Mouse (Mus musculus): ENCODE results near the gene Casc3.

Gene Casc3

DNA sequence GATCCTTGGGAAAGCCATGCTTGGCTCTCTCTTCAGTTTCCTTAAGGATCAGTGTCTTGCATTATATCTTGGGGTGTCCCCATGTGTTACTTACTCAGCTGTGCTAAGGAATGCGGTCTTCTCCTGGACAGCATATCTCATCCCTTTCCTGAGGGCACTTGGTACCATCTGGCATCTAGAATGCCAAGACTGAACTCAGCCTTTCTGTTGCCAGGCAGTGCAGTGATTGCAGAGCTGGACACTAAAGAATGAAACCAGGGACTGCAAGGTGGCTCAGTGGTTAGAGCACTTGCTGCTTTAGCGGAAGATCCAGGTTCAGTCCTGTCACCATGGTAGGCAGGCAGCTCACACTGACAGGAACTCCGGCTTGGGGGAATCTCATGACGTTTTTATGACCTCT is 25.2 kb downstream of the Casc3 start:
- in situ Hi-C loops (cut with MboI, MseI), result loop anchor here (10.0 kb wide), 1 partner anchor 175 kb away; no protein-coding TSS in a partner anchor

DNA sequence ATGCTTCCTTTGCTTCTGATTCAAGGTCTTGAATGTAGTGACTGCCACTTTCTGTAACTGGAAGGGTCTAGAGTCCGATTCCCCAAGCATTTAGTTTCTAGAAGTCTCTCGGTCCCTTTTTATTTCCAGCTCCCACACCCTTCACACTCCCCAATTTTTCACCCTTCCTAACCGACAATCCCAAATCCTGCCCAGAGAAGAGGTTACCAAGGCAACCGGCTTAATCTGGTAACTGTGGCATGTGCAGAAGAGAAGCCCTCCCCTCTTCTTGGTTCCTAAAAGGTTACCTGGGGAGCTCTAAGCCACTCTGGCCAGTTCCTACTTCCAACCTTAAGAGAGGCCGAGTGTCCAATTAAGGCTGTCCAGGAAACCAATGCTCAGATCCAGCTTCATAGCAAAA is 30.6 kb downstream of the Casc3 start:
- in situ Hi-C loops (cut with MboI, MseI), result no loop called here

DNA sequence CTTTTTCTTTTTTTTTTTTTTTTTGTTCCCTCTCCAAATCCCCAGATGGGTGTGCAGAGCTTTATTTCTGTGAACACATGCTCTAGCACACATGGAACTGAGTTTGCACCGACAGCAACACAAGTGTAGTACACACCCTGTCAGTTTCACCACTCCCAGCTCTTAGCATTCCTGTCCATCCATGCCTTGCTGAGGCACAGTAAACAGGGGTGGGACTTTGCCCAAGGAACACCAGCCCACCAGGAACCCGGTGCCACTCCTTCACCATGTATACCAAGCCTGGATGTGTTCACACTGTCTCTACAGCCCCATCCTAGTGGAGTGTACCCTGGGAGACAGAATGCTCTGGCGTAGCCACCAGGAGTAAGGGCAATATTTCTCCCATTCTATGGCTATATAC is 31.0 kb downstream of the Casc3 start:
- in situ Hi-C loops (cut with MboI, MseI), result no loop called here

DNA sequence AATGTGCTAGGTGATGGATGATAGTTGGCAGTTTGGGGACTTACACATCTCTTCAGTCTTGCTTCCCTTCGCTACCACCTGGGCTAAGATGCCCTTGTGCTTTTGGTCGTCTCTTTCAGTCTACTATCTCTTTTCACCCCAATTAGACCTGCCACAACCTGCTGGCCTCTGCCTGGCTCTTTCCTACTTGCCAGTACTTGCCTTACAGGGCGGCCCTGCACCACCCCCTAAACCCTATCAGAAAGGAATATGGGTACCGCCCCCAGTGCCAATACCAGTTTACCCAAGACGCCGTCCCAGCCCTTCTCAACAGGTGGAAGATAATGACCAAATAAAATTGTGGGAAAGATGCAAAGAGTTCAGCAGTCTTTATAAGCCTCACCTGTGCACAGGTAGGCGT is 31.4 kb downstream of the Casc3 start:
- in situ Hi-C loops (cut with MboI, MseI), result no loop called here

DNA sequence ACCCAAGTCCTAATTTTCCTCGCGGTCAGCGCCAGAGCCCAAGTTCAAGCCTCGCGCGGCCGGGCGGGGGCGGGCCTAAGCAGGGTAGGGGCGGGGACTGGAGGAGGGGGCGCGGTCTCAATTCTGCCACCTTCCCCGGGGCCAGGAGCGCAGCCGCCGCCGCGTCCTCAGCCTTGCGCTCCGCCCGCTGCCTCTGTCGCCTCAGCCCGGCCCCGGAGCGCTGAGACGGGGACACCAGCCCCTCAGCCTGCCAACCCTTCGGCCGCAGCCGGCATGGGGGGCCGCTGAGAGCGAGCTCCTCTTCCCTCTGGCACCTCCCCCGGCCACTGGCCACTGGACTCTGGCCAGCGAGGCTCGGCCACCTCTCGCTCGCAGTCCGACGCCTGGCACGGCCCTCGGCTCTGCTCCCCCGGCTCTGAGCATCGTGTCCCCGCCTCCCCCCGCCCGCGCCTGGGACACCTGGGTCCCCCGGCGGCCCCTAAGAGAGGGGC is 32.0 kb downstream of the Casc3 start, which contains the start of gene Rapgefl1:
TSS of gene Rapgefl1 (plus strand) at position 135 of the 491 bp plus-strand sequence.
- in situ Hi-C loops (cut with MboI, MseI), result no loop called here

DNA sequence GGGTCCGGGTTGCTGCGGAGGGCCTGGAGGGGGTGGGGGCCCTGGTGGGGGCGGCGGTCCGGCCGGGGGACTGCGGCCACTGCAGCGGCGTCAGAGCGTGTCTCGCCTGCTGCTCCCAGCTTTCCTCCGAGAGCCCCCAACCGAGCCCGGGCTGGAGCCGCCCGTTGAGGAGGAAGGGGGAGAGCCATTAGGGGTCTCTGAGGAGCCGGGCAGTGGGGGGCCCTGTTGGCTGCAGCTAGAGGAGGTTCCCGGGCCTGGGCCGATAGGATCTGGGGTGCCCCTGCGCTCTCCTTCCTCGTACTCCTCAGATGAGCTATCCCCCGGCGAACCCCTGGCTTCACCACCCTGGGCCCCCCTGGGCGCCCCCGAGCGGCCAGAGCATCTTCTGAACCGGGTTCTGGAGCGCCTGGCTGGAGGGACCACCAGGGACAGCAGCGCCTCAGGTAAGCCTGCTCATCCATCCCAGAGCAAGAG is 32.6 kb downstream of the Casc3 start:
- in situ Hi-C loops (cut with MboI, MseI), result no loop called here

DNA sequence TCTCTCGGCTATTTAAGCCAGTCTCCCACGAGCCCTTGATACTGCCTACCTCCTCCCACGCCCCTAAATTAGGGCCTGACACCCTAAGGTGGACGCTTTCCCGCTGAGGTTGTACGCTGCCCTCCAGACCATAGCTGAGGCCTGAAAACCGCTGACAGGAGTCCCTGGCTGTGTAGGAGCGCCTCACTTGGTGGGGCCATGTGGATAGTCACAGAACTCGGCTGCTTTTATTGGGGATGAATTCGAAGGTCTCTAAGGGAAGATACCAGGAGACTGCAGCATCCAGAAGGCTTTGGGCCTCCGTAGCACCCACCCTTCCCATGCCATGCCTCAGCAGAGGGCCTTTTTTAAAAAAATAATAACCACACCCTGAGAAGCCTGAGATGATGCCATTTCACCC is 33.2 kb downstream of the Casc3 start:
- in situ Hi-C loops (cut with MboI, MseI), result no loop called here

DNA sequence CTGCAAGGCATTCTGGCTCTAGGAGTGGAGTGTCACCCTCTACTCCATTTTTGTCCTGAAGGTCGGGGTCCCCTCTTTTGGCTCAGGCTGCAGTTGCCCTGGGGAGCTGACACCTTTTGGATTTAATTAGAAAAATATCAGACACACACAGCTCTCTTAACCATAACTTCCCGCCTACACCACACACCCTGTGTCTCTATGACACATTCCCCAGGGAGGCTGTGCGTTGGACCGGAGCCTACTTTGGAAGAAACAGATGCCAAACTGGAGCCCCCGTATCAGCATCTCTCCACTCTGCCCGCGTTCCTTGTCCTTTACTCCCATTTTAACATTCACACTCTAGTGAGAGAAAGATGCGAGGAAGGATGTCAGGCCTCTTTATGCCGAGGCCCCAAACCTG is 33.8 kb downstream of the Casc3 start:
- in situ Hi-C loops (cut with MboI, MseI), result no loop called here

DNA sequence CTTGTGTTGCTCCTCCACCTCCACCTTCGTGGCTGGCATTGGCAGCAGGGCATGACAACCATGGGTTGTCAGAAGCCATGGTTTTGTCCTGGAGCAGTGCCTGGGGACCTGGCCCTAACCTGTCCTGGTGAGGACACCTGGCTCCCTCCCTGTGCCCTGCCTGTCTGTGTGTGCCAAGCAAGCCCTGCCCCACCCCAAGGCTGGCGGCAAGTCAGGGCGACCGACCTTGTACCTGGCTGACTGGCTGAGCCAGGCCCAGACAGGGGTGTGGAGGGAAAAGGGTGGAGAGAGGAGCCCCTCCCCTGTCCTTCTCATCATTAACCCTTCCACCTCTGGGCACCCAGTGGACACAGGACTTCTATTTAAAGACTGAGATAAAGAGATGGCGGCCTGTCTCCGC is 34.7 kb downstream of the Casc3 start:
- in situ Hi-C loops (cut with MboI, MseI), result no loop called here

DNA sequence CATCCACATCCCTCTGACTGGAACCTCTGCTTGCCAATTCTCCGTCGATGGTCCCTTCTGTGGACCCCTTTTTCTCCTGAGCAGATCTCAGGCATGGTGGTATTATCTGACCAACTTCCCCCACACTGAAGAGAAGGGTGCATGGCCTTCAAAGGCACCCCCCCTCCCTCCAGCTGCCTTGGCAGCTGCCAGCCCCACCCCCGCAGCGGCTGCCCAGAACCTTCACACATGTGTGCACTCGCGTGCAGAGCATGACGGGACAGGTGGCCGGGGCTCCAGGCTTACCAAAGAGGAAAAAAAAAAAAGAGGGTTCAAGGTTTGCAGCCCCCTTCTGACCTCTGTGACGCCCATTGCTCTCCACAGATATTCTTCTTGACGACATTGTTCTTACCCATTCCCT is 35.2 kb downstream of the Casc3 start:
- in situ Hi-C loops (cut with MboI, MseI), result no loop called here

DNA sequence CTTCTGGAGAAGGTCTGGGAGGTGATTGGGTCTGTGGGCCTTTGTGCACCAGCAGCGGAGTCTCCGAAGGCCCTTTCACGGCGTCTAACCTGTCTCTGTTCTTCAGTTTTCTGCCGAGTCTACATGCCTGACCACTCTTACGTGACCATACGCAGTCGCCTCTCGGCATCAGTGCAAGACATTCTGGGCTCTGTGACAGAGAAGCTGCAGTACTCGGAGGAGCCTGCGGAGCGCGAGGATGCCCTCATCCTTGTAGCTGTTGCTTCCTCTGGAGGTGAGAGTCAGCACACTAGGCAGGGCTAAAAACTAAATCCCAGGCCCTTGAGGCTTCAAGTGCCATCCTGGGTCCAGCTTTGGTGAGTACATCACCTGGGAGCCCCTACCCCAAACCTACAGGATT is 41.3 kb downstream of the Casc3 start:
- in situ Hi-C loops (cut with MboI, MseI), result no loop called here

DNA sequence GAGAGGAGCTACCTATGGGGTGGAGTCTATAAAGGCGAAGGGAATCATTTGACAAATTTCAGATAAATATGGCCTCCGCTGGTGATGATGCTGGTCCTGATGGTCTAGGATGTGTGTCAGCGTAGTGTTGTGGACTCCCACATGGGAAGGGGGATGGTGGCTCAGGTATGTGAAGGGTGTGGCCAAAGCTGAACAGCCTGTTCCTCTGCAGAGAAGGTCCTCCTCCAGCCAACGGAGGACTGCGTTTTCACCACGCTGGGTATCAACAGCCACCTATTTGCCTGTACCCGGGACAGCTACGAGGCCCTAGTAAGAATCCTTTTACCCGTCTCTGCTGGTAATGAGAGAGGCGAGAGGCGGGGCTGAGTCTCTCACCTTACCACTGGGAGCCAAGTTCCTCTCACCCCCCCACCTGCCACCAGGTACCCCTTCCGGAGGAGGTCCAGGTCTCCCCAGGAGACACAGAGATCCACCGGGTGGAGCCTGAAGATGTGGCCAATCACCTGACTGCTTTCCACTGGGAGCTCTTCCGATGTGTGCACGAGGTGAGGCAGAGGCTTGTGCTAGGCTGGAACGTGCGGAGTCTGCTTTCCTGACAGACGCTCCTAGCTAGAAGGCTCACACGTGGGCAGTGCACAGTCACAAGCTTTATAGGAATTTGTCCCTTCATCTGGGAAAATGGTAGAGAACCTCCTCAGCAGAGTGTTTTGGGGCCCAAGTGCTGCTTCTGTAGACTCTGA is 42.3 kb downstream of the Casc3 start:
- in situ Hi-C loops (cut with MboI, MseI), result no loop called here

DNA sequence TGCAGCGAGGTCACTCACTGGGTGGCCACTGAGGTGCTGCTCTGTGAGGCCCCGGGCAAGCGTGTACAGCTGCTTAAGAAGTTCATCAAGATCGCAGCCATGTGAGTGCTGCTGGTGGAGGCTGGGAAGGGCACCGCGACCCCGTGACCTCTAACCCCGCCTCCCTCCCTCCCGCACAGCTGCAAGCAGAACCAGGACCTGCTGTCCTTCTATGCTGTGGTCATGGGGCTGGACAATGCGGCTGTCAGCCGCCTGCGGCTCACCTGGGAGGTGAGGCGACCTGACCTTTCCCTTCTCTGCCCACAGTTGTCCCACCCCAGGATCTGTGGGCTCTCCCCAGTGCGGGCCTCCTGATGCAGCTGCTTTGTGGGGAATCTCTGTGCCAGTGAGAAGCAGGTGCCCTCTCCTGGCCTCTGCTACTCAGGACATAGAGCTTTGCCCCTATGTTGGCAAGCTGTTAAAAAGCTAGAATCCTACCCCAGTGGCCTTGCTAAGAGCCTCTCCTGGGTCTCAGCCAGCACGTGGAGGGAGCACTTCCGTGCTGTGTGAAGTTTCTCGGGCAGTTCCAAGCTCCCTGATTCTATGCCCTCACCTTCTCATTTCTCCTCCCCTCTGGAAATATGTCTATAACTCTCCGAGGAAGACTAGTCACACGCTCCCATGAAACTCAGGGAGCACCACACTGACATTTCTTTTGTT is 44.6 kb downstream of the Casc3 start:
- in situ Hi-C loops (cut with MboI, MseI), result no loop called here

DNA sequence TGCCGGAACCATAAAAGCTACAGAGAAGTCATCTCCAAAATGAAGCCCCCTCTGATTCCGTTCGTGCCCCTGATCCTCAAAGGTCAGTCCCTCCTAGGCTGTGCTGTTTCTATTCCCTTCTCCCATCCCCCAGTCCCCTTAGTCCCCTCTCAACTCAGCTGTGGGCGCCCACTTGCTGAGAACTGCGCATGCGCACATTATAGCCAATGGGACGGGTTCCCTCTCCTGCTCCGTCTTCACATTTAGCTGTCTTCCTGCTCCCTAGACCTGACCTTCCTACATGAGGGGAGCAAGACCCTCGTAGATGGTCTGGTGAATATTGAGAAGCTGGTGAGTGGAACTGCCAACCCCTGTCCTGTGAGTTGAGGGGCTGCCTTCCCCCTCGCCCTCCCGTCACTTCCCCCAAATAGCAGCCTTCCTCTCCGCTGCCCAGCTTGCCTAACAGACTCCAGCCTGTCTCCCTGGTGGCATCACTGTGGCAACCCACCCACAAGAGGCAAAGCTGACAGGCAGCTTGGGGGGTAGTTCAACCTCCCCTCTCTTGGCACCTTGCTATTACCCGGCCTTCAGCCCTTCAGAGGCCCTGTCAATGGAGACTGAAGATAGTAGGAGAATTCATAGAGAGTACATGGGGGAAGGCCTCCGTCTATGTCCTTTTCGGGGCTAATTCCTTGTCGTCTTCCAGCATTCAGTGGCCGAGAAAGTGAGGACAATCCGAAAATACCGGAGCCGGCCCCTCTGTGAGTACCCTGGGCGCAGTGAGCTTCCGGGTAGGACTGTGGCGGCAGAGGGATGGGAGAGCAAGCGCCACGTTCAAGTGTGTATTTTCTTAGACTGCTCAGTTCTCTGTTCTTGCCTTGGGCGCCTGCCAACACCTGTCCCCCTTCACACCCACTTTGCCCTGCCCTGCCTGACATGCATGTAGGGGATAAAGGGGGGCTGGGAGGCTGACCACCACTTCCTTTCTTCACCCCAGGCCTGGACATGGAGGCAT is 45.7 kb downstream of the Casc3 start:
- in situ Hi-C loops (cut with MboI, MseI), result no loop called here

DNA sequence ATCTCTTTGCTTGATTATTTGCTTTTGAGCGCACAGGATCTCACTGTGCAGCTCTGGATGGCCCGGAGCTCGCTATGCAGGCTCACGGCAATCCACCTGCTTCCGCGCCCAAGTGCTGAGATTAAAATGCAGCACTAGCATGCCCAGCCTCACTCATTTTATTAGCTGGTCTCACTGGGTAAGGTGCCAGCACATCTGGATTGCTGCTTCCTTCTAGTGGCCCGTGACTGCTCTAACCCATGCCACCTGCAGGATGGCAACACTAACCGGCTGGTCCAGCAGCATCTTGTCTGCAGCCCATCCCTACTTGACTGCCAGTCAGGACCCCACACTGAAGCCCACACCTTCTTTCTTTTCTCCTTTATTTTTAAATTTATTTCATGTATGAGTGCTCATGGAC is 49.4 kb downstream of the Casc3 start:
- in situ Hi-C loops (cut with MboI, MseI), result no loop called here

DNA sequence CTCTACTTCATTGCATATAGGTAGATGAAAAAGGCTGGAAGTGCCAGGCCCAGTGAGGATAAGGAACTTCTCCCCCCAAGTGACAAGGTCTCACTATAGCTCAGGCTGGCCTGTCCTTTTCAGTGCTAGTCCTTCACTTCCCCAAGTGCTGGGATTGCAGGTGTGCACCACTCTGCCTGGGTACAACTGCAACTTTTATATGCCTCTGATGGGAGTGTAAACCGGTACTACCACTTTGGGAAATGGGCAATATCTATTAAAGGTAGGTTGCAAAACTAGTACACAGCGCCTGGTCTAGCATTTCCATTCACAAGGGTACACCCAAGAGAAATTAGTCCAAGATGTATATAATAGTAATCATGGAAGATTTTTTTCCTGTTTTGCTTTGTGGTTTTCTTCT is 50.0 kb downstream of the Casc3 start:
- in situ Hi-C loops (cut with MboI, MseI), result no loop called here

DNA sequence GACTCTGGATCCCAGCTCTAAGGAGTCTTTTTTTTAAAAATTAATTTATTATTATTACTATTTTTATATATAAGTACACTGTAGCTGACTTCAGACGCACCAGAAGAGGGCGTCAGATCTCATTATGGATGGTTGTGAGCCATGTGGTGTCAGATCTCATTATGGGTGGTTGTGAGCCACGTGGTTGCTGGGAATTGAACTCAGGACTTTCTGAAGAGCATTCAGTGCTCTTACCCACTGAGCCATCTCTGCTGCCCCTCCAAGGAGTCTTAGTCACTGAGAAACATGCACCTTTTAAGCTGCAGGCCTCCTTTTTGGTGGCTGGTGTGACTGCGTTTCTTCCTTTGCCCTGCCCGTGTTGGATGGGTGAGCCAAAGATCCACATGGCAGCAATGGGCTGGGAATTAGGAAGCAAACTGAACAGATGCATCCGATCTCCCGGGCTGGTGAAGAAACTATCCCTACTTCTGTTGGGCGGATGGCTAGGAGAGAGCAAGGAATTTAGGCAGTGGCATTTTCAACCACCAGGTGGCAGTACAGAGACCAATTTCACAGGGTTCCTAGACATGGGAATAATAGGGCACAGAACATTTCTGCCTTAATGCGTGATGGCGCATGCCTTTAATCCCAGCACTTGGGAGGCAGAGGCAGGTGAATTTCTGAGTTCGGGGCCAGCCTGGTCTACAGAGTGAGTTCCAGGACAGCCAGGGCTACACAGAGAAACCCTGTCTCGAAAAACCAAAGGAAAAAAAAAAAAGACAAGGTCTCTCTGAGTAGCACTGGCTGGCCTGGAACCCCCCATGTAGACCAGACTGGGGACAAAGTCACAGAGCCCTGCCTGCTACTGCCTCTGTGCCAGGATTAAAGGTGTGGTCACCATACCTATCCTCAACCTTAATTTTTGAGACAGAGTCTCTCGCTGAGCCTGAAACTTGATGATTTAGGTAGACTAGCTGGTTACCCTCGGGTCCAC is 54.3 kb downstream of the Casc3 start:
- in situ Hi-C loops (cut with MboI, MseI), result no loop called here

DNA sequence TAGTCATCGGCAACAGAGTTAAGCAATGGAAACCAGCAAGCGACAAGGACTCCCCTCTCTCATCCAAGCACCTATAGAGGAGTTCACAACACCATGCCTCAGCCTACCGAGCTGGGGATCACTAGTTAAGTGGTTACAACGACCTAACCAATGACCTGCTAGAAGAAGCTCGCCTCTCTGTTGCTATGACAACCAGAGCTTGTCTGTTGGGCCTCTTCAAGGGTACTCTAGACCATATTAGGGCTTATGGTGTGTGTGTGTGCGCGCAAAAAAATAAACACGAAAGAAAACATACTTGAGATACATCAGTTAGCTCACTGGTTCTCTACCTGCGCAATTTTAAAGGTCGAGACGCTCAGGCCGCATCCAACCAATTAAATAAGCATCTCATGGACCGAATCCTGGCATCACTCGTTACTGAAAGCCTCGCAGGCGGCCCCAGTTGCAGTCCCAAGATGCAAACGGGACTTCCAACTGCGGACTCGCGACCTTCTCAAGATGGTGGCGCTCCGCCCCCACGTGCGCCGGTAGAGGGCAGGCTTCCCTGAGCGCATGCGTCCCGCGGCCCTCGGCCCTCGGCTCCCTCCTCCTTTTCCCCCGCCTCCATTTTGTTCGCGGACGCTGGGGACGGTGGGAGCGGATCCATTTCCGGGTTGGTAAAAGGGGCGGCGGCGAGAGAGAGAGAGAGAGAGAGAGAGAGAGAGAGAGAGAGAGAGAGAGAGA is 58.5 kb downstream of the Casc3 start, which contains the start of gene Wipf2:
TSS of gene Wipf2 (plus strand) at position 611 of the 723 bp plus-strand sequence.
- in situ Hi-C loops (cut with MboI, MseI), result no loop called here

DNA sequence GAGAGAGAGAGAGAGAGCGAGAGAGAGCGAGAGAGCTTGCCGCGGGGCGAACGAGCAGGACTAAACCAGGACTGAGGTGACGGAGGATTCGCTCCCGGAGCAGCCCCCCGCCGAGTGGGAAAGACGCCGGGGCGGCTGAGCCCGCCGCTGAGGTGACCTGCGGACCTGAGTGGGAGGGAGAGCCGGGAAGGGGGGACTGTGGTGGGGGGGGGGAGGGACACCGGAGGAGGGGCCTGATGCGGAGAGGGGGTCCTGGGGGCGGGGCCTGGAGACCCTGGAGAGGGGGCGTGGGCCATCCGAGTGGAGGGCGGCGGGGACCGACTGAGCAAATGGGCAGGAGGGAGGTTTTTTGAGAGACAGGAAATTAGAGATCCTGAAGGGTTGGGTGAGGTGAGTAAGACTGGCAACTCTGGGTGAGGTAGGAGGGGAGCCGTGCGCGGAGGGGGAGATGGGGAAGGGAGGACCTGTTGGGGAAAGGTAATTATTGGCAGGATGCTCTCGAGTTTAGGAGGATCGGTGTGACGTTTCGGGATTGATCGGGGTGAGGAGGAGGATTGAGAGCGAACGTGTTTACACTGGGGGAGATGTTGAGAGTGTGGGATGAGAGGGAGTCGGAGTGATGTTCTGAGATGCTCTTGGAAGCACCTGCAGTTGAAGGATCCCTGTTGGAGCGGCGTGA is 59.2 kb downstream of the Casc3 start:
- in situ Hi-C loops (cut with MboI, MseI), result no loop called here

All from T-helper 2 cell (primary cell).